Mouse (Mus musculus): ENCODE results near the gene Pym1.

Pym1 gene

DNA sequence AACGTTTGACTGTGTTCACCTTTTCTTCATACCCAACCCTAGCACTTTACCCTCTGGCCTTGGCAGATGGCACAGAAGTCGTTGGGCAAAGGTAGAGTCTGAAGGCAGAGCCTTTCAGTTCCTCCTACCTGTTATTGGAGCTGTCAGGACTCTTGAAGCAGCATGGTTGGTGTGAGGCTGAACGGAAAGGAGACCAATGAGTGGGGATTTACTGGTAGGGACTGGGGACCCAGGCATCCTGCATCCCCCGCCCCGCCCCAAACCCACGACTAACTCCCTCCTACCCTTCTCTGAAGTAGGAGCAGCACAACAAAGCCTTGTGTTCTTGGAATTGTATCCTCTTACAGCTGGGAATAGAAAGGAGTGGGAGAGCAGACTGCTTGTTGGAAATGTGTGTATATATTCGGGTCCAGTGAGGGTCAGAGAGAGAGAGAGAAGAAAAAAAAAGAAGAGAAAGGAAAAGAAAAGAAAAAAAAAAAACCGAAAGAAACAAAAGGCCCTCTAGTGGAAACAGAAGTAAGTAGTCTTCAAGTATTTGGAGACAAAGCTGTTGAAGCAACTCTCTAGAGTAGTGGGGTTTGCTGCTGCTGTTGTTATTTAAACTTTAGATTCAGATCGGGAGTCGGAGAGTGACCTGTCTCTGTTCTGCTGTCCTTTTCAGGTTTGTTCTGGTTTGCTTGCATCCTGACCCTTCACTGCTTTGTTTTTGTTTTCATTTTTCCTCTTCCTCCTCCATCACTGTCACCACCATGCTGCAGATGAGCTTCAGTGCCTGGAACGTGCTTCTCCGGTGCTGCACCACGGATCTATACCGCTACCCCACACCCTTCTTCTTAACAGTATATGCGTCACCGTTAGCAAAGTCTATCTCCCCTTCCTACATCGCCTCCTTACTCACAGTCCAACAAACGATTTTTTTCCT is 2.7 kb upstream of the Pym1 start, which contains the start of gene Dgka:
Dgka (minus strand) TSS at position 176 of the 922 bp plus-strand sequence.
- DNase-seq (ENCODE audit: low read depth, low spot score): peak; percentile 88

DNA sequence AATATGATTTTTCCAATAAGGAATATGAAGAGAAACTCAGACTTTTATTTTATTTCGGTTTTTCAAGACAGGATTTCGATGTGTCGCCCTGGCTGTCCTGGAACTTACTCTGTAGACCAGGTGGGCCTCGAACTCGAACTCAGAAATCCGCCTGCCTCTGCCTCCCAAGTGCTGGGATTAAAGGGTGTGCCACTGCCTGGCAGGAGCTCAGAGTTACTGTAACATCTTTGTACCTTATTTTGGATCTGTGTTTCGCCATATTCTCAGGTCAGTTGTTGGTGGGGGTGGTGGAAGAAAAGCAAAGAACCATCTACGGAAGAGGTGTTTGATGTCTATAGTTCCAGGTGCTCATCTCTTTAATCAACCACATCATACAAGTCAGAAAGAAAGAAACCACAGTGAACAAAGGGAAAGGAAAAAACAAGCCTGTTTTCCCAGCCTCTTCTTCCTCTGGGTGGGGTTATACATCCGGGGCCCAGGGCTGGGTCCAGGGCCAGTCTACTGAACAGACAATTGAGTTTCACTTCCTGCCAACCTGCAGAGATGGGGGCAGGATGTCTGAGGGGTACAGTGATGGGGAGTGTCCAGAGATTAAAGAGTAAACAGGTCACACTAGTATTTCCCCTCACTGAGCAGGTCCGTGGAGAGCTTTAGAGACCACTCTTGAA is 1.6 kb upstream of the Pym1 start:
- peak; percentile 92 for DNase-seq (ENCODE audit: low read depth, low spot score)

GRCm38 (mm10) chr10:128746972-128747645 is 580 bp upstream of the Pym1 start:
- peak; percentile 55 for DNase-seq (ENCODE audit: low read depth, low spot score)

DNA sequence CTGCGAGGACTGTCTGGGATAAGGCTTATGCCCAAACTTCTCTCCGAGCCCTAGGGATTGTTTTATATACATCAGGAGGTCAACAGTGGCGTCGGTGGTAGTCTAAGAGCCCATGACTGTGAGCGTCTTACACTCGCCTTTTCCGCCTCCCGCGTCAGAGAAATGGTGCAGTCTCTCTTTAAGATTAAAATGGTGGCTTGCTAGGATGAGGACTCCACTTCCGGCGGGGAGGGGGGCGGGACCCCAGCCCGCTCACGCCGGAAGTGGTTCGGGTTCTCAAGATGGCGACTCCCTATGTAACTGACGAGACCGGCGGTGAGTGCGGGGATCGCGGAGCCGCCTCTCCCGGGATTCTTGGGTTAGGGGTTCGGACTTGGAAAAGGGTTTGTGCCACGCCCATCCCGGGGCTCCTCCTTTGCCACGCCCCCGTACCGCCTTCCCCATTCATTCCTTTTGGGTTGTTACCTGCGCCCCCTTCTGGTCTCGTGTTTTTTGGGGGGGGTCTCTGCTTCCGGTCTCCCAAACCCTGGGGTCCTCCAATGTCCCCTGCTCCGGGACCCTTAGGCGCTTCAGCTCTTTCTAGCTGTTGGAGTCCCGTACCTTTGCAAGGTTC is 669 bp downstream of the Pym1 start:
- DNase-seq (ENCODE audit: low read depth, low spot score): peak; percentile 96

DNA sequence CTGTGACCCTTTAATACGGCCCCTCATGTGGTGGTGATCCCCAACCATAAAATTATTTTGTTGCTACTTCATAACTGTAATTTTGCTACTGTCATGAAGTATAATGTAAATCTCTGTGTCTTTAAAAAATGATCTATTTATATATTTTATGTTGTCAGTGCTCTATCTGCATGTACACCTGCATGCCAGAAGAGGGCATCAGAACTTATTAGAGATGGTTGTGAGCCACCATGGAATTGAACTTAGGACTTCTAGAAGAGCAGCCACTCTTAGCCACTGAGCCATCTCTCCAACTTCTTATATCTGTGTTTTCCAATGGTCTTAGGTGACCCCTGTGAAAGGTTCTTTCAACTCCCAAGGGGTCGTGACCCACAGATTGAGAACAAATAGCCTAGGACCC is 25.2 kb downstream of the Pym1 start:
- peak; percentile 21 for DNase-seq (ENCODE audit: low read depth, low spot score)

GRCm38 (mm10) chr10:128773685-128774084 is 26.0 kb downstream of the Pym1 start:
- DNase-seq (ENCODE audit: low read depth, low spot score): peak; percentile 13

- DNase-seq (ENCODE audit: low read depth, low spot score): no peak
Measured at GRCm38 (mm10) chr10:128778441-128778840, 30.8 kb downstream of the Pym1 start.

DNA sequence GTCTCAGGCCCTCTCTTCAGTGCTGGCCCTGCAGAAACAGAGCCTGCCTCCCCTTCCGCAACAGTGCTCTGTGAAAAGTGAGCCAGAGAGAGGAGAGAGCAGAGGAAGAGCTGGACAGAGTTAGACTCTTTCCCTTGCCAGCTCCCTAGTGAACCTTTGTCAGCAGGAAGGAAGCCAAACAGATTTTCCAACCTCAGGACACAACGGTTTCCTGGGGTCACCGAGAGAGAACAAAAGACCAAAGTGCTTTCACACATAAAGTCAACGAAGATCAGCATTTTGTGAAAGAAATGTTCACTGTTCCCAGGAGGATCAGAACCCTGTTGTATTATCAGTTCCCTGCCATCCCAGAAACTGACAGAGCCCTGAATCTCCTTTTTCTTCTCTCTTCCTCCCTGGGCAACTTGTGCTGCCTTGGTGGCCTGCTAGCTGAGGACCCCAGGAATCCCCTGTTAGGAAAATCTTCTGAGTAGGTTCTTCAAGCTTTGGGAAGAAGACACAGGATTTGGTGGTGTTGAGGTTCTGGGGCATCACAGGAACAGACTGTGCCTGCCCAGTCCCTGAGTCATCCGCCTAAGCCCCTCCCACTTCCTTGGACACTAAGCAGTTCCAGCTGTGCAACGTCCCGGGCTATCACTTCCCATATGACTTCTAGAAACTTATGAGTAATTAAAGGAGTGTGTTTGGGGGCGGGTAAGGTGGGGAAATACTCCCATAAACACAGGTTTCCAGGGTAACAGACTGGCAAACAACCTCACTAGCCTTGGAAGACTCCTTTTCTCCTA is 31.5 kb downstream of the Pym1 start:
- DNase-seq (ENCODE audit: low read depth, low spot score): peak; percentile 33

DNA sequence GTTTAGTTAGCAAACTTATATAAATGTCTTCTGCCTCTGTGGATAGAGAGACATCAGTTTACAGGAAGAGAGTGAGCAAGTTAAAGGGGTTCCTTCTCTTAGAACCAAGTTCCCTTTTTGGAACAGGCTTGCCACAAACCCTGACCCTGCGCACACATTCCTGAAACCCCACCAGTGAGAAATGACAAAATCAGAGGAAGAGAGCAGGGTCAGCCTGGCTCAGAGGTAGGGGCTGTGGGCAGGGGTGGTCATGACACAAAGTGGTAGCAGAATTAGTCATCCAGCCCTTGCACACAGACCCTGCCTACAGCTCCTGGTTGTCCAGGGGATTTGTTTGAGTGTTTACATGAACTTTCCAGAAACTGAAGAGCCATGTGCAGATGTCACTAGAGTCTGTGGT is 32.5 kb downstream of the Pym1 start:
- no peak for DNase-seq (ENCODE audit: low read depth, low spot score)

DNA sequence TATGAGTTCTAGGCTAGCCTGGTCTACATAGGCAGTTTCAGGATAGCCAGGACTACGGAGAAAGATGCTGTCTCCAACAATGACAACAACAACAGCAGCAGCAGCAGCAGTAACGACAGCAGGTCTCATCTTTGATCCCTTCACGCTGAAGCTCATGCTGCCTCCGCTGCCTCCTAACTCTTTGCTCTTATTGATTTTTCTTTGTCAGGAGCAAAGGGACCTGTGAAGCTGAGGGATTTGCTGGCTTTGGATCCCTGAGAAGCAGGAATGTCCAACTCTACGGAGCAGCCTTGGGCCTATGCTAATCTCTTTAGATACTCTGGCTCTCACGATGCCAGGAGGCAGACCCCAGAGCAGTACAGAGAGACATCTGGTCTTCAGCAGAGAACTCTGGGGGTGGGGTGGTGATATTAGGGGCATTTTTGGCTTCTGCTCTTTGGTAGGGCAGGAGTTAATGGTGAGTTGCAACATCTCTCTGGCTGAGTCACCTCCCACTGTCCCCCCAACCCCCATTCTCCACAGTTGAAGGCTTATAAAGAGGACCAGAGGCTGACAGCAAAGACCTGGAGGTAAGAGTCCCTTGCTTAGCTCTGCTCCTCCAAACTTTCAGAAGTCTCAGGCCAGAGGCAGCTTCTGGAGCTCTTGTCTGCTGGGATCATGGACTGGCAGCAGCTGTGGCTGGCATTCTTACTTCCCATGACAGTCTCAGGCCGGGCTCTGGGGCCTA is 42.9 kb downstream of the Pym1 start, which contains the start of gene Mmp19:
Mmp19 (plus strand) TSS at position 513 of the 727 bp plus-strand sequence.
- no peak for DNase-seq (ENCODE audit: low read depth, low spot score)

- no peak for DNase-seq (ENCODE audit: low read depth, low spot score)
Measured at GRCm38 (mm10) chr10:128792041-128792440, 44.4 kb downstream of the Pym1 start.

- DNase-seq (ENCODE audit: low read depth, low spot score): no peak
Measured at GRCm38 (mm10) chr10:128793258-128793657, 45.6 kb downstream of the Pym1 start.

- DNase-seq (ENCODE audit: low read depth, low spot score): no peak
Measured at GRCm38 (mm10) chr10:128794391-128794790, 46.7 kb downstream of the Pym1 start.

DNA sequence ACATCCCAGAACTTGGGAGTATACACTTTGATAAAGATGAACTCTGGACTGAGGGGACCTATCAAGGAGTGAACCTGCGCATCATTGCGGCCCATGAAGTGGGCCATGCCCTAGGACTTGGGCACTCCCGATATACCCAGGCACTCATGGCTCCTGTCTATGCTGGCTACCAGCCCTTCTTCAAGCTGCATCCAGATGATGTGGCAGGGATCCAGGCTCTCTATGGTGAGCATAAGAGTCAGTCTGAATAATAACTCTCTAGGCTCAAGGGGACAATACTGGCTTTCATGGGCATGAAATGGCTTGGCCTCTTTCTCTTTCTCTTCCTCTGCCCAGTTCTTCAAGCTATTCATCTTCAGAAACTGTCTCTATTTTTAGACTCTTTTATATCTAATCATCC is 47.9 kb downstream of the Pym1 start:
- DNase-seq (ENCODE audit: low read depth, low spot score): no peak

DNA sequence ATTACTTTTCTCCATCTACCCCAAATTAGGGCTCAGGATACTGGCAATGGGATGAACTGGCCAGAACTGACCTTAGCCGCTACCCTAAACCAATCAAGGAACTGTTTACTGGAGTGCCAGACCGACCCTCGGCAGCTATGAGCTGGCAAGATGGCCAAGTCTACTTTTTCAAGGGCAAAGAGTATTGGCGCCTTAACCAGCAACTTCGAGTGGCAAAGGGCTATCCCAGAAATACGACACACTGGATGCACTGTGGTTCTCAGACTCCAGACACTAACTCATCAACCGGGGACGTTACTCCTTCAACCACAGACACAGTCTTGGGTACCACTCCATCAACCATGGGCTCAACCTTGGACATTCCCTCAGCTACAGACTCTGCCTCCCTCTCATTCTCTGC is 51.0 kb downstream of the Pym1 start:
- DNase-seq (ENCODE audit: low read depth, low spot score): no peak

DNA sequence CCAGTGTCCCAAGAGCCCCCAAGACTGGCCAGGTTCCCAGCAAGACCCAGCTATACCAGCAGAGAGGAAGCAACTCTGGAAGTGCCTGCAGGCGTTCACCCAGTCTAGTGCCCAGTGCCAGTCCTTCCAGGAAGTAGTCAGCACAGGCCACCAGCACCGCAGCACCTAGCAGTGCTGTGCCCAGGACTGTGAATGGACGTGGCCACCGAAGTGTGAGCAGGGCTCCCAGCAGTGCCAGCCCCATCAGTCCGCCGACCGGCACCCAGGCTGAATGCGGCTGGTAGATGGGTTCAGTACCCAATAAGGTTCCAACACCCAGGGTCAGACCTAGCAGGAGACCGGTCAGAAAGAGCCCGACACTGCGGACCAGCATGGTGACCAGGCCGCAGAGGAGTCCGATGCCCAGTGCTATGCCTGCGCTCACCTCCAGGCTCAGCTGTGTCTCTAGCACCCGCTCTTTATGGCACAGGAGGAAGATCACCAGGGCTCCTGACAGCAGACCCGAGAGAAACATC is 54.3 kb downstream of the Pym1 start:
- DNase-seq (ENCODE audit: low read depth, low spot score): no peak

GRCm38 (mm10) chr10:128802956-128803355 is 55.3 kb downstream of the Pym1 start:
- no peak for DNase-seq (ENCODE audit: low read depth, low spot score)

DNA sequence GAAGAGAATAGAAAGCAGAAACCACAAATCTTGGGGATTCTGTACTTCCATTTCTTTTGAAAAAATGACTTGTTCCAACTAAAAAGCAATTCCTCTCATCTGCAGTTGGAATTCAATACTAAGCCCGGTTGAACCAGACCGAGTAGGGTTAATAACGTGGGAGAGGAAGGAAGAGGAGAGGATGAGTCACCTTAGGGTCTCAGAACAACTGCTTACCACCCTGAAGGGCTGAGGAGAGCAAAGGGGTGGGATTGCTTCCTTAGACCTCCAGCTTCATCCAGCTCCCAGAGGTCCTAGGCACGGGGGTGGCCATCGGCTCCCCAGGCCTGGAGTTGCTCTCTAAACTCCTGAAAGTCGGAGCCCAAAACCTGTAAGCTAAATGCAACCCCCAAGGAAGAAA is 55.7 kb downstream of the Pym1 start:
- no peak for DNase-seq (ENCODE audit: low read depth, low spot score)

DNA sequence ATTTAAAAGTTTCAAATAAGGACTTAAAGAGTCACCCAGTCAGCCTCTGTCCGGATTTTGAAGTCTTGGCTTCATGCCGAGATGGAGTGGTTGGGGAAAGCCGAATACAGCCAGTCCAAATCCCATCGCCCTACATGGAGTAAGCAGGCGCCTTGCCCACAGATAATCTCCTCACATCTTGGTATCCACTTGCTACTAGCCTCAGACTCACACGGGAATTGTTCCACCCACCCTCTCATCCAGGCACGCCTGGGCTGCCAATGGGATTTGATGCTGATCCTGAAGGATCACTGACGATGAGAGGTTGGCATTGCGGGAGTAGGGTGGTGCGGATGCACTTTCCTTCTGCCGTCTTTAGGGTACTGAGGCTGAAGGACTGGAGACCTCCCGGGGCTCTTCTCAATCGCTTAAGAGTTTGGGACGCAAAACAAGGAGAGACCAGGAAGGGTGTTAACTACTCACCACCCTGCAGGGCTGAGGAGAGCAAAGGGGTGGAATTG is 56.1 kb downstream of the Pym1 start, which contains the start of gene Dnajc14:
Dnajc14 (plus strand) TSS at position 292 of the 500 bp plus-strand sequence.
- peak; percentile 19 for DNase-seq (ENCODE audit: low read depth, low spot score)
